Mouse (Mus musculus): ENCODE results near the gene Nfkbid. TPM values are rescaled to one million over a fixed set of nuclear protein-coding genes. Genes with fewer than 3 reads are reported as not detected.

Gene Nfkbid
- total RNA-seq (2015), result 14.1 and 24.0 TPM in 2 replicates
- 5.3 and 13.7 TPM in 2 replicates for total RNA-seq (2017)

- peak; percentile 24 for ATAC-seq (replicated peaks; ENCODE audit: poor library complexity)
Observed at GRCm38 (mm10) chr7:30421175-30421889, at the start of gene Nfkbid. Gene Nfkbid (plus strand): TSS chr7:30421732.

GRCm38 (mm10) chr7:30373501-30373962, 48.0 kb upstream of the Nfkbid start:
- peak; percentile 100 for ATAC-seq (replicated peaks; ENCODE audit: poor library complexity)

GRCm38 (mm10) chr7:30380061-30380460, 41.5 kb upstream of the Nfkbid start:
- no peak for ATAC-seq (replicated peaks; ENCODE audit: poor library complexity)

GRCm38 (mm10) chr7:30384106-30384505, 37.4 kb upstream of the Nfkbid start:
- ATAC-seq (replicated peaks; ENCODE audit: poor library complexity), result no peak

- peak; percentile 21; the same call in 1 of the 2 replicates for ATAC-seq (replicated peaks; ENCODE audit: poor library complexity)
Observed at GRCm38 (mm10) chr7:30392746-30393520, 28.6 kb upstream of the Nfkbid start.

GRCm38 (mm10) chr7:30393631-30394030, 27.9 kb upstream of the Nfkbid start:
- no peak for ATAC-seq (replicated peaks; ENCODE audit: poor library complexity)

- ATAC-seq (replicated peaks; ENCODE audit: poor library complexity), result peak; percentile 96
Observed at GRCm38 (mm10) chr7:30394379-30394778, 27.2 kb upstream of the Nfkbid start.

- peak; percentile 59 for ATAC-seq (replicated peaks; ENCODE audit: poor library complexity)
Observed at GRCm38 (mm10) chr7:30394871-30395270, 26.7 kb upstream of the Nfkbid start.

GRCm38 (mm10) chr7:30399671-30400070, 21.9 kb upstream of the Nfkbid start:
- no peak for ATAC-seq (replicated peaks; ENCODE audit: poor library complexity)

GRCm38 (mm10) chr7:30402343-30402742, 19.2 kb upstream of the Nfkbid start:
- no peak for ATAC-seq (replicated peaks; ENCODE audit: poor library complexity)

- no peak for ATAC-seq (replicated peaks; ENCODE audit: poor library complexity)
Observed at GRCm38 (mm10) chr7:30408639-30409038, 12.9 kb upstream of the Nfkbid start.

- ATAC-seq (replicated peaks; ENCODE audit: poor library complexity), result no peak
Observed at GRCm38 (mm10) chr7:30409789-30410188, 11.7 kb upstream of the Nfkbid start.

GRCm38 (mm10) chr7:30411023-30411422, 10.5 kb upstream of the Nfkbid start:
- ATAC-seq (replicated peaks; ENCODE audit: poor library complexity), result no peak; the same call in 1 of the 2 replicates

GRCm38 (mm10) chr7:30412735-30413147, 8.8 kb upstream of the Nfkbid start:
- peak; percentile 78 for ATAC-seq (replicated peaks; ENCODE audit: poor library complexity)

- peak; percentile 66 for ATAC-seq (replicated peaks; ENCODE audit: poor library complexity)
Observed at GRCm38 (mm10) chr7:30413596-30413995, 7.9 kb upstream of the Nfkbid start, which contains the start of gene Tyrobp. Gene Tyrobp (plus strand): TSS chr7:30413760.

GRCm38 (mm10) chr7:30417856-30418255, 3.7 kb upstream of the Nfkbid start:
- ATAC-seq (replicated peaks; ENCODE audit: poor library complexity), result peak; percentile 20

- ATAC-seq (replicated peaks; ENCODE audit: poor library complexity), result peak; percentile 47
Observed at GRCm38 (mm10) chr7:30419561-30420499, 1.7 kb upstream of the Nfkbid start, which contains the start of gene Hcst. Gene Hcst (minus strand): TSS chr7:30419854.

GRCm38 (mm10) chr7:30420673-30421072, 859 bp upstream of the Nfkbid start:
- ATAC-seq (replicated peaks; ENCODE audit: poor library complexity), result no peak

GRCm38 (mm10) chr7:30421890-30422435, 431 bp downstream of the Nfkbid start:
- peak; percentile 51 for ATAC-seq (replicated peaks; ENCODE audit: poor library complexity)

GRCm38 (mm10) chr7:30422560-30422959, 1.0 kb downstream of the Nfkbid start:
- ATAC-seq (replicated peaks; ENCODE audit: poor library complexity), result no peak
